Mouse (Mus musculus) frontal cortex, postnatal 25 days (tissue): ENCODE measurements around the gene Slc26a1.

Source experiments
- DNase-seq, 2 experiments: peaks; one replicate each; pipeline ENCODE4 v3.0.0; 2022; ENCODE audit warnings: low spot score in 2 of 2

The Slc26a1 gene

GRCm38 (mm10) chr5:108691152-108691551 is 15.8 kb upstream of the Slc26a1 start:
- DNase-seq, result no peak

GRCm38 (mm10) chr5:108689091-108689490 is 13.7 kb upstream of the Slc26a1 start:
- no peak for DNase-seq

- DNase-seq, result no peak
Observed at GRCm38 (mm10) chr5:108680871-108681270, 5.5 kb upstream of the Slc26a1 start.

DNA sequence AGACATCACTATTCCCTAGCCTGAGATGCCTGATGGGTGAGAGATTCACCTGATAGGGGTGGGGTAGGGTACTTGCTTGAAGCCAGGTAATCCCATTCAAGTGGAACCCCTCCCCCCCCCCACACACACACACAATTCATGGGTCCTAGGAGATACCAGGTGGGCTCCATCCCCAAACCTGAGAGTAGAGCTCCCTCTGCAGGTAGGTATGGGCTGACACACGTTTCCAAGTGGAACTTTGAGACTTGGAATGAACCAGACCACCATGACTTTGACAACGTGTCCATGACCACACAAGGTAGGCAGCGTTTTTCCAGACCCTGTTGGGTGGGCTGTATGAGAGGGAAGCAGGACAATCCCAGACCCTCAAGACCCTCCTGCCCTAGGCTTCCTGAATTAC is 4.5 kb upstream of the Slc26a1 start:
- no peak for DNase-seq

- no peak for DNase-seq
Observed at GRCm38 (mm10) chr5:108678296-108678854, 3.0 kb upstream of the Slc26a1 start.

- DNase-seq, result peak; percentile 59 to 71
Observed at GRCm38 (mm10) chr5:108677605-108678295, 2.4 kb upstream of the Slc26a1 start.

- no peak for DNase-seq
Observed at GRCm38 (mm10) chr5:108676772-108677498, 1.6 kb upstream of the Slc26a1 start.

GRCm38 (mm10) chr5:108674624-108675023 is 745 bp downstream of the Slc26a1 start:
- DNase-seq, result no peak

GRCm38 (mm10) chr5:108671757-108672156 is 3.6 kb downstream of the Slc26a1 start:
- DNase-seq, result no peak

- no peak for DNase-seq
Observed at GRCm38 (mm10) chr5:108670785-108671184, 4.6 kb downstream of the Slc26a1 start.

- DNase-seq, result no peak
Observed at GRCm38 (mm10) chr5:108669986-108670385, 5.4 kb downstream of the Slc26a1 start.

GRCm38 (mm10) chr5:108668977-108669936 is 6.1 kb downstream of the Slc26a1 start, which contains the start of gene Dgkq:
Dgkq (minus strand) TSS chr5:108669672.
- peak; percentile 83 for DNase-seq

DNA sequence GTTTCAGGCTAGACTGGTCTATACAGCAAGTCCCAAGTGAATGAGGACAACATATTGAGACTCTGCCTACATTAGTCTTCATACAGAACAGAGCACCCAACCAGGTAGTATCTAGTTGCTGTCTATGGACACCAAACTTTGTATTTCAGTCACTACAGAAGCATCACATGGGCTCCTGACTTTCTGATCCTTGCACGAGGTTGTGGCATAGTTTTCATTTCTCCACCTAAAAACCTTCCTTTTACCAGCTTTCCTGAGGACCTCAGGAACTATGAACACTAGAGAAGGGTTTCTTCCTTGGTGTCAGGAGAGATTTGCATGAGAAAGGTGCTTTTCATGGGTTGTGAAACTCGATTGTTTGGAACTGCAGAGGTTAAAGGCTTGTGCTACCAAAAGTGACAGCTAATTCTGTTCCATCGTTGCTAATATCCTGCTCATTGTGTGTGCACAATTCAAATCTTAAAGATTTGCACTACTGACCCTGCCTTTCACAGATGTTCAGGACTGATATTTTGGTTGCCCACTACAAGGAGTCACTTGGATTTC is 6.9 kb downstream of the Slc26a1 start:
- DNase-seq, result no peak

GRCm38 (mm10) chr5:108667370-108667769 is 8.0 kb downstream of the Slc26a1 start:
- no peak for DNase-seq

- no peak for DNase-seq
Observed at GRCm38 (mm10) chr5:108665066-108665465, 10.3 kb downstream of the Slc26a1 start.

GRCm38 (mm10) chr5:108662772-108663171 is 12.6 kb downstream of the Slc26a1 start:
- DNase-seq, result no peak

- DNase-seq, result peak; percentile 78 to 82
Observed at GRCm38 (mm10) chr5:108660632-108661268, 14.6 kb downstream of the Slc26a1 start.

DNA sequence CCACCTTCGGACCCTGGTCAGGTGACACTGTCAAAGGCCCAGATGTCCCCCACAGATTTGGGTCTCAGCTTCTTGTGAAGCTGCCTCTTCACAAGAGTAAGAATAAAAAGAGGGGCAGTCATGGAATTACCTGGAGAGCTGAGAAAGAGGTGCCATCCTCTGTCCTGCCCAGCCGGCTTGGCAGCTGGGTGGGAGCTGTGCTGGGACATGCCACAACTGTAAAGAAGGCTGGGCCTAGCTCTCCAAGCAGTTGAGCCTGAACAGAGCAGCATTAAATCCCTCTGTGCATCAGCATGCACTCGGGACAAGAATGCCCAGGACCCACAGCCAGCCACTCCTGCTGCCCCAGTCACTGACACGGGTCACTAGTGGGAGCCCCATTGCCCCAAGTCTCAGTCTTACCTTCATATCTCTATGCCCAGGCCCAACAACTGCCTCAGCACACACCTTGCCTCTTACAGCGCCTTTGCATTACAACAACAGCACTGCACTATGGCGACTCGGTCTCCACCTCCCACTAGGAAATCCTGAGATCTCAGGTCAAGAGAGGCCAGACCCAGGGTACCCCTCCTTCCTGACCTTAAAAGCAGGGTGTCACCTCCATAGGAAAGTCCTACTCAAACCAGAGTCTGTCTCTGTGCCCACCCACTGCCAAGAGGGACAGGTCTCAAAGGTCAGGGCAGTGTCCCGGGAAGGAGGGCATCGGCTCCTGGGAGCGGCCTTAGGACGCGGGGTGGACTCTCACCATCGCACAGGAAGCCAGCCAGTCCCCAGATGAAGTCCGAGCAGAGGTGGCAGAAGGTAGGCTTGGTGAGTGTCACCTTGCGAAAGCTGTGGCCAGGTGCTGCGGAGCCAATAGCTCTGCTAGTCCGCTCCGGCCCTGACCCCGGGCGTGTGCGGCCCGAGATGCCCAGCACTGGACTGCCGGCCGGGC is 15.4 kb downstream of the Slc26a1 start, which contains the start of gene Idua:
Gene Idua (plus strand): TSS at position 634 of the 934 bp plus-strand sequence.
- DNase-seq, result no peak

DNA sequence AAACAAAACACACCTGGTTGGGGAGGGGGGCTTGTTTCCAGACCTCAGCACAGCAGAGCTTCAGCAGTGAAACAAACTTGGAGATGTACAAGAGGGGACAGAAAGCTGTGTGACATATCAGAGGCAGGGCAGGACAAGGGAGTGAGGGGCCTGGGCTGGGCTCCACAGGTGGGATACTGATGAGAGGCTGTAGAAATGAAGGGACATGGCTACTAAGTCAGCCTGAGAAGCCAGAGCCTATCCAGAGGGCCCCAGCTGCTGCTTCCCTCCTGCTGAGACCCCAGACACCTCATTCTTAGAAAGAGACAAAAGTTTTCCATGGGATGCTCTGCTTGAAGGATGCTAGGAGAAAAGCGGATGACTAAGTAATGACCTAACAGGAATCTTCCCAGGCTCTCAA is 16.8 kb downstream of the Slc26a1 start:
- no peak for DNase-seq

DNA sequence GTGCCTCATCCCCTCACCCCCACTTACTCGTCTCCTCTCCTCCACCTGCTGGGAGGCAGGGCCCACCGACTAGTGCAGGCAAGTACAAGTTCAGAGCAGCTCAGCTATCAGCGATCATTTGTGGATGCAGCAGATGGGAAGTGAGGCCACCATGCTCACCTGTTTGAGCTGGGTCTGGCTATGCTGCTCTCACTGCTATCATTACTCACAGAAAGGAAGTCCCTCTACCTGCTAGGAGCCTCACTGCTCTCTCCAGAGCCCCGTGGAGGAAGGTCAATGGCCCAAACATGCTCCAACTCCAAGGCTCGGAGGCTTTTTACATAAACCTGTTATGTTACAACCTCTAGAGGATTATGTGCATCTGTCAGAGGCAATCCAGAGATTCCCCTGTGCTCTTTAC is 18.0 kb downstream of the Slc26a1 start:
- no peak for DNase-seq
